Mouse (Mus musculus): Measurements from ENCODE around the gene Cpne2. TPM values are rescaled to one million over a fixed set of nuclear protein-coding genes. Genes with fewer than 3 reads are reported as not detected.

Gene Cpne2
- polyA plus RNA-seq, 1 experiment, result 28.1 TPM

GRCm38 (mm10) chr8:94493240-94493639 lies 39.5 kb upstream of the Cpne2 start:
- Histone ChIP-seq H3K27ac (ENCODE audit: control insufficient read depth, insufficient read depth, low read length) (no peak overlapping the region), H3K36me3 (ENCODE audit: control insufficient read depth, insufficient read depth, low read length) (no peaks in the 10 kb centered on the region), H3K4me3 (ENCODE audit: control insufficient read depth, insufficient read depth, low read length) (no peak overlapping the region), H3K27me3 (ENCODE audit: control insufficient read depth, insufficient read depth, low read length) (no peaks in the 10 kb centered on the region), H3K4me1 (replicated peaks; ENCODE audit: control insufficient read depth, insufficient read depth, low read length) (peaks cover 3% of the 10 kb centered on the region; the same call in 1 of the 2 replicates)
- TF ChIP-seq CTCF (IDR thresholded peaks at IDR 0.05; ENCODE audit: borderline replicate concordance, control insufficient read depth, extremely low read depth, insufficient read depth, low read length, poor library complexity), result no peak
- TF ChIP-seq POLR2A (IDR thresholded peaks at IDR 0.05; ENCODE audit: control insufficient read depth, extremely low read depth, insufficient read depth, low read length, poor library complexity), result no peak
- WGBS, result 87% methylated on average over 1 of the region's 1 CpGs
- DNase-seq, result no peak

GRCm38 (mm10) chr8:94515430-94516208 lies 17.2 kb upstream of the Cpne2 start:
- Histone ChIP-seq H3K4me3 (ENCODE audit: control insufficient read depth, insufficient read depth, low read length) (no peak overlapping the region), H3K4me1 (replicated peaks; ENCODE audit: control insufficient read depth, insufficient read depth, low read length) (no peaks in the 10 kb centered on the region), H3K36me3 (ENCODE audit: control insufficient read depth, insufficient read depth, low read length) (no peaks in the 10 kb centered on the region), H3K27me3 (ENCODE audit: control insufficient read depth, insufficient read depth, low read length) (no peaks in the 10 kb centered on the region), H3K27ac (ENCODE audit: control insufficient read depth, insufficient read depth, low read length) (no peak overlapping the region)
- TF ChIP-seq CTCF (IDR thresholded peaks at IDR 0.05; ENCODE audit: borderline replicate concordance, control insufficient read depth, extremely low read depth, insufficient read depth, low read length, poor library complexity), result no peak
- TF ChIP-seq POLR2A (IDR thresholded peaks at IDR 0.05; ENCODE audit: control insufficient read depth, extremely low read depth, insufficient read depth, low read length, poor library complexity), result no peak
- DNase-seq, result no peak
- 94% methylated on average over 5 of the region's 5 CpGs for WGBS

- no peak for TF ChIP-seq CTCF (IDR thresholded peaks at IDR 0.05; ENCODE audit: borderline replicate concordance, control insufficient read depth, extremely low read depth, insufficient read depth, low read length, poor library complexity)
- no peak for TF ChIP-seq POLR2A (IDR thresholded peaks at IDR 0.05; ENCODE audit: control insufficient read depth, extremely low read depth, insufficient read depth, low read length, poor library complexity)
Observed at GRCm38 (mm10) chr8:94516209-94516593, 16.6 kb upstream of the Cpne2 start.

GRCm38 (mm10) chr8:94516766-94517165 lies 16.0 kb upstream of the Cpne2 start:
- no peaks in the 10 kb centered on the region for H3K27me3 ChIP-seq (ENCODE audit: control insufficient read depth, insufficient read depth, low read length)
- H3K36me3 ChIP-seq (ENCODE audit: control insufficient read depth, insufficient read depth, low read length), result no peaks in the 10 kb centered on the region
- 85% methylated on average over 3 of the region's 3 CpGs for WGBS
- DNase-seq, result no peak
- no peak overlapping the region for H3K4me3 ChIP-seq (ENCODE audit: control insufficient read depth, insufficient read depth, low read length)
- TF ChIP-seq POLR2A (IDR thresholded peaks at IDR 0.05; ENCODE audit: control insufficient read depth, extremely low read depth, insufficient read depth, low read length, poor library complexity), result no peak
- no peak for TF ChIP-seq CTCF (IDR thresholded peaks at IDR 0.05; ENCODE audit: borderline replicate concordance, control insufficient read depth, extremely low read depth, insufficient read depth, low read length, poor library complexity)
- H3K27ac ChIP-seq (ENCODE audit: control insufficient read depth, insufficient read depth, low read length), result no peak overlapping the region
- H3K4me1 ChIP-seq (replicated peaks; ENCODE audit: control insufficient read depth, insufficient read depth, low read length), result no peaks in the 10 kb centered on the region

More at GRCm38 (mm10) chr8:94516209-94516593, 16.6 kb upstream of the Cpne2 start:
- no peak overlapping the region for H3K4me3 ChIP-seq (ENCODE audit: control insufficient read depth, insufficient read depth, low read length)
- no peak for DNase-seq
- no peaks in the 10 kb centered on the region for H3K4me1 ChIP-seq (replicated peaks; ENCODE audit: control insufficient read depth, insufficient read depth, low read length)
- 86% methylated on average over 1 of the region's 1 CpGs for WGBS
- H3K36me3 ChIP-seq (ENCODE audit: control insufficient read depth, insufficient read depth, low read length), result no peaks in the 10 kb centered on the region
- H3K27ac ChIP-seq (ENCODE audit: control insufficient read depth, insufficient read depth, low read length), result no peak overlapping the region
- H3K27me3 ChIP-seq (ENCODE audit: control insufficient read depth, insufficient read depth, low read length), result no peaks in the 10 kb centered on the region

GRCm38 (mm10) chr8:94518331-94518730 lies 14.5 kb upstream of the Cpne2 start:
- H3K36me3 ChIP-seq (ENCODE audit: control insufficient read depth, insufficient read depth, low read length), result no peaks in the 10 kb centered on the region
- 97% methylated on average over 10 of the region's 10 CpGs for WGBS
- no peak for DNase-seq
- TF ChIP-seq CTCF (IDR thresholded peaks at IDR 0.05; ENCODE audit: borderline replicate concordance, control insufficient read depth, extremely low read depth, insufficient read depth, low read length, poor library complexity) (no peak), POLR2A (IDR thresholded peaks at IDR 0.05; ENCODE audit: control insufficient read depth, extremely low read depth, insufficient read depth, low read length, poor library complexity) (no peak)
- no peaks in the 10 kb centered on the region for H3K27me3 ChIP-seq (ENCODE audit: control insufficient read depth, insufficient read depth, low read length)
- H3K27ac ChIP-seq (ENCODE audit: control insufficient read depth, insufficient read depth, low read length), result no peak overlapping the region
- H3K4me1 ChIP-seq (replicated peaks; ENCODE audit: control insufficient read depth, insufficient read depth, low read length), result no peaks in the 10 kb centered on the region
- H3K4me3 ChIP-seq (ENCODE audit: control insufficient read depth, insufficient read depth, low read length), result no peak overlapping the region

- no peak for DNase-seq
- Histone ChIP-seq H3K4me1 (replicated peaks; ENCODE audit: control insufficient read depth, insufficient read depth, low read length) (no peaks in the 10 kb centered on the region), H3K27me3 (ENCODE audit: control insufficient read depth, insufficient read depth, low read length) (no peaks in the 10 kb centered on the region), H3K4me3 (ENCODE audit: control insufficient read depth, insufficient read depth, low read length) (no peak overlapping the region), H3K27ac (ENCODE audit: control insufficient read depth, insufficient read depth, low read length) (no peak overlapping the region), H3K36me3 (ENCODE audit: control insufficient read depth, insufficient read depth, low read length) (no peaks in the 10 kb centered on the region)
- WGBS, result 94% methylated on average over 5 of the region's 5 CpGs
- no peak for TF ChIP-seq CTCF (IDR thresholded peaks at IDR 0.05; ENCODE audit: borderline replicate concordance, control insufficient read depth, extremely low read depth, insufficient read depth, low read length, poor library complexity)
- TF ChIP-seq POLR2A (IDR thresholded peaks at IDR 0.05; ENCODE audit: control insufficient read depth, extremely low read depth, insufficient read depth, low read length, poor library complexity), result no peak
Observed at GRCm38 (mm10) chr8:94519021-94519420, 13.8 kb upstream of the Cpne2 start.

Measured in thymus, adult 2 months (tissue).